Mouse (Mus musculus) spleen, adult 2 months (tissue): ENCODE results near the gene Ankar.

Experiments
- CTCF ChIP-seq: fragments of 200-500 bp; IDR thresholded peaks from 2 replicates; pipeline ENCODE4 v1.5.1; 2011; ENCODE audit warnings: mild to moderate bottlenecking, inconsistent platforms; ENCODE audit not compliant: insufficient read depth, insufficient read length, insufficient replicate concordance; ENCODE audit errors: extremely low read depth
- POLR2A ChIP-seq: fragments of 200-500 bp; IDR thresholded peaks from 2 replicates; pipeline ENCODE4 v1.6.1; 2011; ENCODE audit warnings: low read depth, low read length, inconsistent platforms

- no peak for TF ChIP-seq CTCF
- TF ChIP-seq POLR2A, result no peak
Measured at GRCm38 (mm10) chr1:72744816-72745506, 44.6 kb upstream of the Ankar start.
